Mouse (Mus musculus): ENCODE measurements around the gene 1300017J02Rik.
"Not testable (repeated sequence)": the region's sequence is repeated elsewhere in the genome, so short reads cannot be mapped to it uniquely, and the experiment has no call there.

The 1300017J02Rik gene

GRCm38 (mm10) chr9:103304927-103305326, at the start of gene 1300017J02Rik, which contains the start of gene Topbp1:
Gene 1300017J02Rik (minus strand): TSS chr9:103305082.
Gene Topbp1 (plus strand): TSS chr9:103305215.
- DNase-seq (ENCODE audit: low spot score): peak; percentile 97

GRCm38 (mm10) chr9:103353500-103354260, 48.8 kb upstream of the 1300017J02Rik start:
- not testable (repeated sequence) for DNase-seq (ENCODE audit: low spot score)

GRCm38 (mm10) chr9:103348791-103349190, 43.9 kb upstream of the 1300017J02Rik start:
- DNase-seq (ENCODE audit: low spot score): no peak

GRCm38 (mm10) chr9:103347996-103348490, 43.2 kb upstream of the 1300017J02Rik start:
- DNase-seq (ENCODE audit: low spot score): no peak

- no peak for DNase-seq (ENCODE audit: low spot score)
Observed at GRCm38 (mm10) chr9:103347045-103347444, 42.2 kb upstream of the 1300017J02Rik start.

GRCm38 (mm10) chr9:103336912-103337311, 32.0 kb upstream of the 1300017J02Rik start:
- DNase-seq (ENCODE audit: low spot score): no peak

GRCm38 (mm10) chr9:103332663-103333062, 27.8 kb upstream of the 1300017J02Rik start:
- DNase-seq (ENCODE audit: low spot score): no peak

- DNase-seq (ENCODE audit: low spot score): no peak
Observed at GRCm38 (mm10) chr9:103326449-103326848, 21.6 kb upstream of the 1300017J02Rik start.

GRCm38 (mm10) chr9:103324678-103325077, 19.8 kb upstream of the 1300017J02Rik start:
- DNase-seq (ENCODE audit: low spot score): no peak

GRCm38 (mm10) chr9:103309832-103310231, 5.0 kb upstream of the 1300017J02Rik start:
- no peak for DNase-seq (ENCODE audit: low spot score)

- DNase-seq (ENCODE audit: low spot score): peak; percentile 68
Observed at GRCm38 (mm10) chr9:103305332-103306041, 605 bp upstream of the 1300017J02Rik start.

GRCm38 (mm10) chr9:103302666-103303065, 2.2 kb downstream of the 1300017J02Rik start:
- DNase-seq (ENCODE audit: low spot score): peak; percentile 77

GRCm38 (mm10) chr9:103302239-103302638, 2.6 kb downstream of the 1300017J02Rik start:
- no peak for DNase-seq (ENCODE audit: low spot score)

- DNase-seq (ENCODE audit: low spot score): no peak
Observed at GRCm38 (mm10) chr9:103301086-103301485, 3.8 kb downstream of the 1300017J02Rik start.

GRCm38 (mm10) chr9:103294507-103294906, 10.4 kb downstream of the 1300017J02Rik start:
- no peak for DNase-seq (ENCODE audit: low spot score)

- DNase-seq (ENCODE audit: low spot score): no peak
Observed at GRCm38 (mm10) chr9:103288489-103289180, 16.2 kb downstream of the 1300017J02Rik start.

- no peak for DNase-seq (ENCODE audit: low spot score)
Observed at GRCm38 (mm10) chr9:103287840-103288488, 16.9 kb downstream of the 1300017J02Rik start.

GRCm38 (mm10) chr9:103286901-103287422, 17.9 kb downstream of the 1300017J02Rik start:
- peak; percentile 10 for DNase-seq (ENCODE audit: low spot score)

GRCm38 (mm10) chr9:103286396-103286795, 18.5 kb downstream of the 1300017J02Rik start:
- DNase-seq (ENCODE audit: low spot score): peak; percentile 12

- DNase-seq (ENCODE audit: low spot score): peak; percentile 14
Observed at GRCm38 (mm10) chr9:103276876-103277275, 28.0 kb downstream of the 1300017J02Rik start.

GRCm38 (mm10) chr9:103275676-103276075, 29.2 kb downstream of the 1300017J02Rik start:
- no peak for DNase-seq (ENCODE audit: low spot score)

All from embryo, embryonic 10.5 days (tissue).